In the genomic region with DNA sequence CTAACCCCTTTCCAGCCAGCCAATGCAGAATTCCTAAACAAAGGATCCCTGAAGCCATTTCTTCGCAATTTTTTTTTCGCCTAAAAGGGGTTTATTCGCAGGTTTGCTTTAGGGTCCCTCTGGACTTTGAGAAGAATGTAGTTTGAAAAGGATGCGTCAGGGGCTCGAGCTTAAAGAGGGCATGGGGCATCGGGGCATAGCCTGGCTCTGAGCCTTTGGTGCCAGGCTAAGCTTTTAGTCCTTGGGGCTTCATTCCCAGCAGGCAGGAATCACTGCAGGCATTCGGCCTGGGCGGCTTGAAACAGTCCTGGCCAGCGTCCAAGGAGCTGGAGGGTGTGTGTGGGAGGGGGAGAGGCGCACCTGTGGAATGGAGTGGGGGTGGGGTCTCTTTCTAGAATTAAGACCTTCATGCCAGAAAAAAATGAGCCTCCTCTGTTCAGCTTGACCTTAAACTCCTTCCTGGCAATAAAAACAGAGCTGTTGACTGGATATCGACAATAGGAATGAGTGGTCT, we compare ENCODE assay signal across 13 mouse cellular contexts. TPM values are rescaled to one million over a fixed set of nuclear protein-coding genes. Genes with fewer than 3 reads are reported as not detected.
DNase-seq lines count a peak whose midpoint lies in the region; ATAC-seq and TF ChIP-seq lines count a peak whose summit lies in the region.
"Had no signal": no experiment of that assay in that cellular context is flagged by ENCODE, and none has a peak within 500 bp of the region (broad histone marks: within the 10 kb centered on the region; RNA-seq: fewer than 3 reads in every experiment).

No protein-coding gene starts in this region.

- H3K4me1 ChIP-seq in heart, embryonic 11.5 days (ENCODE audit: control insufficient read depth, insufficient read depth, low read length): peaks cover 17% of the 10 kb centered on the region; the same call in 1 of the 2 replicates
- H3K4me1 ChIP-seq in lung, embryonic 15.5 days: peaks cover 41% of the 10 kb centered on the region
- H3K4me1 ChIP-seq in lung, adult 2 months (ENCODE audit: control insufficient read depth, insufficient read depth, low read length): no peaks in the 10 kb centered on the region; the same call in 1 of the 2 replicates
- peaks cover 4% of the 10 kb centered on the region for H3K4me1 ChIP-seq in embryonic facial prominence, embryonic 11.5 days (ENCODE audit: control insufficient read depth, insufficient read depth, low read length)
- peaks cover 23% of the 10 kb centered on the region for H3K4me1 ChIP-seq in limb, embryonic 11.5 days (ENCODE audit: control insufficient read depth, insufficient read depth, low read length)

- no peak for DNase-seq in heart, postnatal 14 days
- DNase-seq in lung, adult 2 months: no peak
- DNase-seq in embryonic facial prominence, embryonic 11.5 days (ENCODE audit: low spot score): no peak
- peak; percentile 66 for DNase-seq in limb, embryonic 11.5 days (ENCODE audit: low spot score)
- DNase-seq in gastrocnemius, adult 18-20 months (ENCODE audit: low spot score): no peak
- DNase-seq: right cerebral cortex, postnatal 14 days; thymus, postnatal 14 days had no signal

- 5% methylated on average over 11 of the region's 11 CpGs for WGBS in heart, embryonic 11.5 days (ENCODE audit: insufficient replicate concordance)
- WGBS in lung, embryonic 15.5 days: 6% methylated on average over 11 of the region's 11 CpGs
- 7% methylated on average over 11 of the region's 11 CpGs for WGBS in lung, adult 2 months
- WGBS in embryonic facial prominence, embryonic 11.5 days: 4% methylated on average over 11 of the region's 11 CpGs
- under 1% methylated on average over 11 of the region's 11 CpGs for WGBS in limb, embryonic 11.5 days

- intact Hi-C loops in heart, postnatal 14 days (cut with DNase I): no loop called here

- TF ChIP-seq CTCF in lung, adult 2 months (IDR thresholded peaks at IDR 0.05; ENCODE audit: insufficient read depth, low read length): no peak

- no peak overlapping the region for H3K9ac ChIP-seq in heart, embryonic 11.5 days (ENCODE audit: low read depth, low read length)
- no peak overlapping the region for H3K9ac ChIP-seq in lung, embryonic 15.5 days
- H3K9ac ChIP-seq in embryonic facial prominence, embryonic 11.5 days (replicated peaks; ENCODE audit: low read length): no peak overlapping the region
- H3K9ac ChIP-seq in limb, embryonic 11.5 days (ENCODE audit: low read length): no peak overlapping the region

- peaks cover 96% of the 10 kb centered on the region for H3K27me3 ChIP-seq in heart, embryonic 11.5 days (ENCODE audit: control insufficient read depth, insufficient read depth, low read length)
- H3K27me3 ChIP-seq in lung, embryonic 15.5 days: peaks cover 97% of the 10 kb centered on the region
- peaks cover 77% of the 10 kb centered on the region for H3K27me3 ChIP-seq in embryonic facial prominence, embryonic 11.5 days (ENCODE audit: control insufficient read depth, insufficient read depth, low read length)
- peaks cover 94% of the 10 kb centered on the region for H3K27me3 ChIP-seq in limb, embryonic 11.5 days (ENCODE audit: control insufficient read depth, insufficient read depth, low read length)

- peak overlapping the region; percentile 59; the same call in 1 of the 2 replicates for H3K4me2 ChIP-seq in heart, embryonic 11.5 days
- peak overlapping the region; percentile 49 for H3K4me2 ChIP-seq in lung, embryonic 15.5 days
- H3K4me2 ChIP-seq in embryonic facial prominence, embryonic 11.5 days (ENCODE audit: low read depth, low read length): peak overlapping the region; percentile 39
- no peak overlapping the region for H3K4me2 ChIP-seq in limb, embryonic 11.5 days (ENCODE audit: low read depth, severe bottlenecking)

- ATAC-seq in heart, embryonic 11.5 days (replicated peaks; ENCODE audit: insufficient number of reproducible peaks, low FRiP score, low TSS enrichment): no peak
- no peak for ATAC-seq in lung, embryonic 15.5 days (ENCODE audit: borderline replicate concordance, extremely low read depth, low FRiP score, low TSS enrichment)
- no peak for ATAC-seq in embryonic facial prominence, embryonic 11.5 days (replicated peaks; ENCODE audit: insufficient number of reproducible peaks, low FRiP score, low TSS enrichment, low read depth)
- ATAC-seq in limb, embryonic 11.5 days (ENCODE audit: insufficient number of reproducible peaks, low FRiP score, low TSS enrichment, low read depth): no peak
- no peak for ATAC-seq in megakaryocyte progenitor cell, adult 5-6 weeks (replicated peaks; ENCODE audit: poor library complexity)

- H3K4me3 ChIP-seq in heart, embryonic 11.5 days (ENCODE audit: low read depth, low read length): peak overlapping the region; percentile 38
- no peak overlapping the region; the same call in 1 of the 2 replicates for H3K4me3 ChIP-seq in lung, embryonic 15.5 days
- H3K4me3 ChIP-seq in lung, adult 2 months (replicated peaks; ENCODE audit: extremely low read depth, low read depth, low read length): no peak overlapping the region
- H3K4me3 ChIP-seq in embryonic facial prominence, embryonic 11.5 days (ENCODE audit: low read depth, low read length): peak overlapping the region; percentile 13; the same call in 1 of the 2 replicates
- no peak overlapping the region for H3K4me3 ChIP-seq in limb, embryonic 11.5 days (ENCODE audit: low read depth, low read length)

- H3K27ac ChIP-seq in heart, embryonic 11.5 days (ENCODE audit: low read depth, low read length): no peak overlapping the region
- H3K27ac ChIP-seq in lung, embryonic 15.5 days: no peak overlapping the region
- H3K27ac ChIP-seq in embryonic facial prominence, embryonic 11.5 days (replicated peaks; ENCODE audit: low read depth, low read length): no peak overlapping the region
- no peak overlapping the region for H3K27ac ChIP-seq in limb, embryonic 11.5 days (replicated peaks; ENCODE audit: low read depth, low read length)

- H3K36me3 ChIP-seq in heart, embryonic 11.5 days (ENCODE audit: control insufficient read depth, insufficient read depth, low read length): no peaks in the 10 kb centered on the region
- no peaks in the 10 kb centered on the region for H3K36me3 ChIP-seq in lung, embryonic 15.5 days
- H3K36me3 ChIP-seq in embryonic facial prominence, embryonic 11.5 days (replicated peaks; ENCODE audit: control insufficient read depth, insufficient read depth, low read depth, low read length): no peaks in the 10 kb centered on the region
- H3K36me3 ChIP-seq in limb, embryonic 11.5 days (ENCODE audit: control insufficient read depth, insufficient read depth, low read length): no peaks in the 10 kb centered on the region

- no peak for TF ChIP-seq POLR2A in lung, adult 2 months (IDR thresholded peaks at IDR 0.05; ENCODE audit: borderline replicate concordance, extremely low read depth, low read depth, low read length)

- H3K9me3 ChIP-seq in heart, embryonic 11.5 days (replicated peaks; ENCODE audit: control insufficient read depth, low read length): no peaks in the 10 kb centered on the region
- no peaks in the 10 kb centered on the region for H3K9me3 ChIP-seq in lung, embryonic 15.5 days
- no peaks in the 10 kb centered on the region for H3K9me3 ChIP-seq in embryonic facial prominence, embryonic 11.5 days (replicated peaks; ENCODE audit: control insufficient read depth, low read length)
- H3K9me3 ChIP-seq in limb, embryonic 11.5 days (ENCODE audit: control insufficient read depth, low read length): no peaks in the 10 kb centered on the region

RNA-seq across cellular contexts. Expression of gene Barx1, which starts 2.5 kb away (rescaled TPM):
- polyA plus RNA-seq in heart, embryonic 11.5 days (2014; fragmentation: Nextera tagmentation; extraction: Ambion mirVana): 2.0 and 3.2 TPM in 2 replicates
- total RNA-seq in heart, postnatal 14 days (2021): not detected
- 0.45 and 0.90 TPM in 2 replicates for polyA plus RNA-seq in lung, embryonic 15.5 days (2015; fragmentation: Nextera tagmentation; extraction: Ambion mirVana)
- polyA plus RNA-seq in lung, adult 2 months (2012; rRNA removed): 0.12 and 0.21 TPM in 2 replicates
- polyA plus RNA-seq in embryonic facial prominence, embryonic 11.5 days (2014; fragmentation: Nextera tagmentation; extraction: Ambion mirVana): 74.9 and 139 TPM in 2 replicates
- 1.3 and 1.4 TPM in 2 replicates for polyA plus RNA-seq in limb, embryonic 11.5 days (2014; fragmentation: Nextera tagmentation; extraction: Ambion mirVana)
- not detected in 2 replicates for total RNA-seq in megakaryocyte progenitor cell, adult 5-6 weeks (2015)
- not detected in 2 replicates for total RNA-seq in megakaryocyte progenitor cell, adult 5-6 weeks (2017)
- not detected for total RNA-seq in gastrocnemius, adult 18-20 months (2021)
- total RNA-seq: gastrocnemius, adult 8-10 months; layer of hippocampus, postnatal 25 days had no signal
- polyA plus RNA-seq: cortical plate, adult 2 months had no signal

RNA-seq across cellular contexts. Expression of gene Ptpdc1, which starts 34.8 kb away (rescaled TPM):
- polyA plus RNA-seq in heart, embryonic 11.5 days (2014; fragmentation: Nextera tagmentation; extraction: Ambion mirVana): 5.6 and 6.4 TPM in 2 replicates
- total RNA-seq in heart, postnatal 14 days (2021): 1 to 10 TPM; 5.7 to 6.3 TPM
- polyA plus RNA-seq in lung, embryonic 15.5 days (2015; fragmentation: Nextera tagmentation; extraction: Ambion mirVana): 9.4 and 10.3 TPM in 2 replicates
- 2.4 and 3.8 TPM in 2 replicates for polyA plus RNA-seq in lung, adult 2 months (2012; rRNA removed)
- polyA plus RNA-seq in embryonic facial prominence, embryonic 11.5 days (2014; fragmentation: Nextera tagmentation; extraction: Ambion mirVana): 16.3 and 16.9 TPM in 2 replicates
- polyA plus RNA-seq in limb, embryonic 11.5 days (2014; fragmentation: Nextera tagmentation; extraction: Ambion mirVana): 11.9 and 13.8 TPM in 2 replicates
- 3.3 and 4.4 TPM in 2 replicates for total RNA-seq in megakaryocyte progenitor cell, adult 5-6 weeks (2015)
- total RNA-seq in megakaryocyte progenitor cell, adult 5-6 weeks (2017): 1.8 and 3.4 TPM in 2 replicates
- total RNA-seq in gastrocnemius, adult 18-20 months (2021): 1 to 10 TPM; 3.7 to 3.8 TPM

Comparison
In these comparisons a context has a peak if more than half of its experiments do, and no peak if none do; other contexts are left out.
1. H3K4me3 ChIP-seq: peak in heart, embryonic 11.5 days (single experiment) and embryonic facial prominence, embryonic 11.5 days (single experiment); none in lung, embryonic 15.5 days (single experiment), lung, adult 2 months (single experiment) and limb, embryonic 11.5 days (single experiment).
2. RNA of gene Barx1, which starts 2.5 kb away (polyA plus RNA-seq): 74.9 to 139 TPM in embryonic facial prominence, embryonic 11.5 days; 2.0 to 3.2 TPM in heart, embryonic 11.5 days, 1.3 to 1.4 TPM in limb, embryonic 11.5 days, 0.45 to 0.90 TPM in lung, embryonic 15.5 days and 0.12 to 0.21 TPM in lung, adult 2 months; every median in the first group is over 10 times any median in the second.